Mouse (Mus musculus) CH12.LX (cell line): Measurements from ENCODE around the gene Spdye4c. TPM values are rescaled to one million over a fixed set of nuclear protein-coding genes. Genes with fewer than 3 reads are reported as not detected.

ENCODE experiments used
- DNase-seq: peaks from one replicate; pipeline ENCODE4 v3.0.0-alpha.2; 2013; ENCODE audit errors: extremely low read depth
- H3K27ac ChIP-seq: 2 replicates; pipeline ENCODE4 v1.5.1; 2012; ENCODE audit warnings: low read depth, mild to moderate bottlenecking, control low read depth, moderate library complexity; ENCODE audit not compliant: insufficient read depth
- H3K27me3 ChIP-seq: replicated peaks from 2 replicates; pipeline ENCODE3; 2012; ENCODE audit warnings: inconsistent platforms
- H3K36me3 ChIP-seq, 2 experiments: replicated peaks in 1 of 2; 2 replicates each; pipeline versions ENCODE3 to v1.6.1; 2012; ENCODE audit warnings: inconsistent platforms in 1 of 2, low read length in 1 of 2, mild to moderate bottlenecking in 1 of 2, mixed read lengths in 1 of 2, moderate library complexity in 1 of 2; ENCODE audit not compliant: control insufficient read depth in 1 of 2, insufficient read depth in 1 of 2
- H3K4me1 ChIP-seq, 2 experiments: 2 replicates each; pipeline ENCODE4 v1.6.1; 2012; ENCODE audit warnings: inconsistent platforms in 1 of 2, moderate library complexity in 1 of 2; ENCODE audit not compliant: insufficient read depth in 2 of 2, control insufficient read depth in 1 of 2
- H3K4me2 ChIP-seq: 2 replicates; pipeline ENCODE4 v1.6.1; 2012; ENCODE audit warnings: low read depth, mild to moderate bottlenecking, control low read depth; ENCODE audit not compliant: poor library complexity, insufficient read depth, severe bottlenecking
- H3K4me3 ChIP-seq, 3 experiments: fragments of 150-350 bp in 1 of 3; sonication (generic) in 1 of 3; replicated peaks in 1 of 3; 2 replicates each; pipeline versions ENCODE3 to v1.5.1; 2011 to 2012; ENCODE audit warnings: low read depth in 2 of 3, low read length in 2 of 3, mild to moderate bottlenecking in 2 of 3, moderate library complexity in 2 of 3, control low read depth in 1 of 3, improper control_type of control experiment in 1 of 3, inconsistent platforms in 1 of 3, mixed read lengths in 1 of 3; ENCODE audit not compliant: poor library complexity in 1 of 3
- H3K79me2 ChIP-seq: replicated peaks from 2 replicates; pipeline ENCODE4 v1.6.1; 2012; ENCODE audit warnings: mild to moderate bottlenecking, moderate library complexity; ENCODE audit not compliant: control insufficient read depth, poor library complexity, insufficient read depth, severe bottlenecking; ENCODE audit errors: extremely low read depth
- H3K9ac ChIP-seq: 2 replicates; pipeline ENCODE4 v1.6.1; 2012; ENCODE audit warnings: low read depth, mild to moderate bottlenecking, control low read depth, moderate library complexity; ENCODE audit not compliant: insufficient read depth
- H3K9me3 ChIP-seq: replicated peaks from 2 replicates; pipeline ENCODE3; 2012; ENCODE audit warnings: low read length, inconsistent platforms, mixed read lengths
- BHLHE40 ChIP-seq: IDR thresholded peaks from 2 replicates; pipeline ENCODE4 v1.6.1; 2011; ENCODE audit warnings: mild to moderate bottlenecking, low read depth, low read length, improper control_type of control experiment
- CHD1 ChIP-seq: IDR thresholded peaks from 2 replicates; pipeline ENCODE4 v1.6.1; 2012; ENCODE audit warnings: low read depth, low read length, improper control_type of control experiment, inconsistent platforms
- CHD2 ChIP-seq: IDR thresholded peaks from 2 replicates; pipeline ENCODE4 v1.6.1; 2011; ENCODE audit warnings: low read length, improper control_type of control experiment
- CTCF ChIP-seq, 2 experiments: IDR thresholded peaks in 1 of 2; conservative IDR thresholded peaks in 1 of 2; 2 replicates each; pipeline ENCODE4 v1.5.1; 2011 to 2012; ENCODE audit warnings: low read depth in 2 of 2, low read length in 2 of 2, improper control_type of control experiment in 1 of 2, inconsistent platforms in 1 of 2, mild to moderate bottlenecking in 1 of 2, moderate library complexity in 1 of 2
- E2F4 ChIP-seq: IDR thresholded peaks from 2 replicates; pipeline ENCODE4 v1.6.1; 2011; ENCODE audit warnings: low read depth, low read length, improper control_type of control experiment; ENCODE audit not compliant: insufficient replicate concordance
- EP300 ChIP-seq: IDR thresholded peaks from 2 replicates; pipeline ENCODE4 v1.6.1; 2011; ENCODE audit warnings: low read length, improper control_type of control experiment
- HCFC1 ChIP-seq: IDR thresholded peaks from 2 replicates; pipeline ENCODE4 v1.6.1; 2012; ENCODE audit warnings: low read depth, mild to moderate bottlenecking, inconsistent platforms, low read length, improper control_type of control experiment
- IRF4 ChIP-seq: IDR thresholded peaks from 2 replicates; pipeline ENCODE4 v1.6.1; 2014; ENCODE audit warnings: low read depth, mild to moderate bottlenecking, inconsistent platforms, low read length, improper control_type of control experiment
- JUN ChIP-seq: IDR thresholded peaks from 2 replicates; pipeline ENCODE4 v1.6.1; 2011; ENCODE audit warnings: low read depth, mild to moderate bottlenecking, low read length, improper control_type of control experiment, moderate library complexity; ENCODE audit not compliant: insufficient read depth
- JUND ChIP-seq: conservative IDR thresholded peaks from 2 replicates; pipeline ENCODE4 v1.6.1; 2011; ENCODE audit warnings: low read depth, low read length, improper control_type of control experiment
- KAT2A ChIP-seq: IDR thresholded peaks from 2 replicates; pipeline ENCODE4 v1.6.1; 2012; ENCODE audit warnings: low read length, improper control_type of control experiment, inconsistent platforms; ENCODE audit not compliant: insufficient replicate concordance
- MAFK ChIP-seq: IDR thresholded peaks from 2 replicates; pipeline ENCODE4 v1.6.1; 2011; ENCODE audit warnings: low read length, improper control_type of control experiment; ENCODE audit not compliant: insufficient replicate concordance
- MAX ChIP-seq: IDR thresholded peaks from 2 replicates; pipeline ENCODE4 v1.6.1; 2011; ENCODE audit warnings: low read length, improper control_type of control experiment
- MEF2A ChIP-seq: IDR thresholded peaks from 2 replicates; pipeline ENCODE4 v1.6.1; 2014; ENCODE audit warnings: low read depth, mild to moderate bottlenecking, inconsistent platforms, low read length, improper control_type of control experiment, borderline replicate concordance
- MXI1 ChIP-seq: IDR thresholded peaks from 2 replicates; pipeline ENCODE4 v1.6.1; 2011; ENCODE audit warnings: mild to moderate bottlenecking, low read depth, low read length, improper control_type of control experiment
- NELFE ChIP-seq: IDR thresholded peaks from 2 replicates; pipeline ENCODE4 v1.6.1; 2011; ENCODE audit warnings: low read depth, low read length, improper control_type of control experiment
- POLR2A ChIP-seq: IDR thresholded peaks from 2 replicates; pipeline ENCODE4 v1.6.1; 2011; ENCODE audit warnings: low read depth, mild to moderate bottlenecking, improper control_type of control experiment, low read length
- RAD21 ChIP-seq: IDR thresholded peaks from 2 replicates; pipeline ENCODE4 v1.6.1; 2011; ENCODE audit warnings: low read depth, mild to moderate bottlenecking, low read length, improper control_type of control experiment, moderate library complexity
- RCOR1 ChIP-seq: conservative IDR thresholded peaks from 2 replicates; pipeline ENCODE4 v1.6.1; 2012; ENCODE audit warnings: low read depth, mild to moderate bottlenecking, inconsistent platforms, low read length, improper control_type of control experiment
- SMC3 ChIP-seq: IDR thresholded peaks from 2 replicates; pipeline ENCODE4 v1.6.1; 2011; ENCODE audit warnings: low read depth, low read length, improper control_type of control experiment
- USF1 ChIP-seq: IDR thresholded peaks from 2 replicates; pipeline ENCODE4 v1.6.1; 2014; ENCODE audit warnings: low read depth, mild to moderate bottlenecking, inconsistent platforms, low read length, improper control_type of control experiment
- ZC3H11A ChIP-seq: IDR thresholded peaks from 2 replicates; pipeline ENCODE4 v1.6.1; 2012; ENCODE audit warnings: low read depth, mild to moderate bottlenecking, inconsistent platforms, low read length, improper control_type of control experiment
- ZNF384 ChIP-seq: IDR thresholded peaks from 2 replicates; pipeline ENCODE4 v1.6.1; 2012; ENCODE audit warnings: low read depth, low read length, improper control_type of control experiment, inconsistent platforms
- dilution Hi-C: fragments of 300-500 bp; cut with MboI; formaldehyde crosslinking; loops from 2 replicates; pipeline ENCODE4 v1.14.3; 2020; ENCODE audit warnings: low sequenced_read_pairs; ENCODE audit not compliant: extremely low pct_unique_long_range_greater_than_20kb, extremely low pct_ligation_motif_present
- in situ Hi-C: fragments of 300-500 bp; cut with MboI; formaldehyde crosslinking; loops from 3 replicates; pipeline ENCODE4 v1.14.3; 2019; ENCODE audit warnings: low sequenced_read_pairs, low pct_ligation_motif_present, low pct_unique_long_range_greater_than_20kb, mixed read lengths
- polyA plus RNA-seq: library from polyadenylated mRNA; unstranded; fragments of >175 nt; gene quantifications from 2 replicates; pipeline ENCODE4 v1.2.1, GENCODE M21; 2012; ENCODE audit warnings: low read depth; ENCODE audit not compliant: insufficient read length
- total RNA-seq, 2 experiments: library from RNA; depleted of rRNA; stranded (reverse); fragments of 300-350 nt in 1 of 2; fragments of >200 nt in 1 of 2; gene quantifications; 2 replicates each; pipeline ENCODE4 v1.2.3; 2012 to 2014

Spdye4c gene
- total and polyA plus RNA-seq, 3 experiments: not detected

DNA sequence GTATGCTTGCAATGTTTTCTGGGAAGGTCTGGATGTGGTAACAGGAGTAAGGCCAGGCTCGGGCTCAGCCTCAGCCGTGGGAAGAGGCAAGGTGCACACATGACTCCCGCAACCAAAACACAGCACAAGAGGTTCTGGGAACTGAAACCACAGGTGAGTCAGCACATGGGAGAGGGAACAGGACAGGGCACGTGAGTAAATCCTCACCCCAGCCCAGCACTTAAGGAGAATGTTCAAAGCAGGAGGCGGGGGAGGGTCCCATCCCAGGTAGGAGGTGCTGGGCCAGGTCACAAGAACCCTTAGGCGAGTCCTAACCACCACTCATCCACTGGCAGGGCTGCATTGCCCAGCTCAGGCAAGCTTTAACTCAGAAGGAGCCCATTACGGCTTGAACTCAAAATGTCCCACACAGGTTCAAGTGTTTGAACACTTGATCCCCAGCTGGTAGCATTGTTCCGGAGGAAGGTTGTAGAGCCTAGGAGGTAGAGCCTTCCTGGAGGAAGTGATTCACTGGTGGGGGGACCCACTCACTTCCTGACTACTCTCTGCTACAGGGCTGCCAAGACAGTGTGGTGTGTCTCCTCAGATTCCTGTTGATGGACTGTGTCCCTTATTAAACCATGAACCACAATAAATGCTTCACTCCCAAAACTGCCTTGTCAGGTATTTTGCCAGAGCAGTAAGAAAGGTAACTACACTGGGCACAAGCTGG, 38.8 kb upstream of the Spdye4c start:
- TF ChIP-seq JUND (no peak), IRF4 (peak; percentile 30; the same call in 1 of the 2 replicates), MAFK (0 out of 2 replicates have a peak, but pooled peaks have one; percentile 34), BHLHE40 (peak; percentile 78)

DNA sequence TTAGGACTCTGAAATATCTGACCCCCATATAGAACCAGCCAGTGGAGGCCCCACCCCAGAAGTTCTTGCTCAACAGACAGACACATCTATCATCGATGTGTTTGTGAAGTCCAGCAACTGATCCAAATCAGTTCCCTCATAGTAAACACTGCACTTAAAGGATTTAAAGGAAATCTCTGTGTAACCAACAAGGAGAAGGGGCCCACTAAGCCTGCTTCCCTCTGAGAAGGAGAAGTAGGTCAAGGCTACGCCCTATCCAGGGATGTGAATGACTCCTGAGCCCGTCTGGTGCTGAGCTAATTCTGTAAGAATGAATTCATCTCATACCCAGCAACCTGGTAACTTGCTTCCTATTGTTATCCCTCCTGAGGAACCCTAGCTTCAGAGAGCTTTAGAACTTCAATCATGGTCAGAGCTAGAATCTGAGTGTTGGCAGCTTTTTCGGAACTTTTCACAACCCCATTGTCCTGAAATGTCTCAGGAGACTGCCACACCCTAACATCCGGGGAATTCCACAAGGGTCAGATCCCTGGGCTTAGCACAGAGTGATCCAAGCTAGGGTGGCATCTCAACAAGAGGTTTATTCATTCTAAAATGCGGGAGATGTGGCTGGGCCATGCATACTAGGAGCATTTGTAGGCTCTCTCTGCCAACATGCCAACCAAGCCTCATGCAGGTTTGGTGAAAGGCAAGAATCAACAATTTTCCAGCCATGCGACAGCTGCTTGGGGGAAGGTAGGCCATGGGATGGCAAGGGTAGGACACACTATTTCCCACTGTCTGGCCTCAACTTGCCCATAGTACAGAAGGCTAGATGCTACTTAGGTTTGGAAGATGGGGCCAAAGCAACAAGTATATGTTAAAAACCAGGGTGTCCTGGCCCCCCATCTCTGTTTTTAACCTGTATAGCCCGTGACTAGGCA, 38.0 kb upstream of the Spdye4c start:
- no peaks in the 10 kb centered on the region for H3K27me3 ChIP-seq
- no peak for DNase-seq
- H3K79me2 ChIP-seq: no peaks in the 10 kb centered on the region
- H3K27ac ChIP-seq: no peak overlapping the region
- dilution Hi-C loops: no loop called here
- no peak overlapping the region for H3K9ac ChIP-seq
- H3K4me2 ChIP-seq: no peak overlapping the region
- peaks cover 3 to 21% of the 10 kb centered on the region in 2 experiments; a peak in 2 of 4 replicates for H3K4me1 ChIP-seq
- H3K36me3 ChIP-seq: no peaks in the 10 kb centered on the region
- in situ Hi-C loops: no loop called here
- no peaks in the 10 kb centered on the region for H3K9me3 ChIP-seq
- TF ChIP-seq ZNF384 (no peak), JUND (no peak), RCOR1 (no peak), CHD2 (no peak), RAD21 (no peak), E2F4 (no peak)
- no peak overlapping the region for H3K4me3 ChIP-seq

More for the DNA sequence above, 38.8 kb upstream of the Spdye4c start:
- Histone ChIP-seq H3K4me3 (no peak overlapping the region), H3K4me2 (no peak overlapping the region), H3K9me3 (no peaks in the 10 kb centered on the region), H3K27me3 (no peaks in the 10 kb centered on the region), H3K27ac (no peak overlapping the region), H3K9ac (no peak overlapping the region), H3K36me3 (no peaks in the 10 kb centered on the region), H3K4me1 (peaks cover 3 to 21% of the 10 kb centered on the region in 2 experiments; a peak in 2 of 4 replicates), H3K79me2 (no peaks in the 10 kb centered on the region)
- no peak for DNase-seq
- dilution Hi-C loops: no loop called here
- in situ Hi-C loops: no loop called here

DNA sequence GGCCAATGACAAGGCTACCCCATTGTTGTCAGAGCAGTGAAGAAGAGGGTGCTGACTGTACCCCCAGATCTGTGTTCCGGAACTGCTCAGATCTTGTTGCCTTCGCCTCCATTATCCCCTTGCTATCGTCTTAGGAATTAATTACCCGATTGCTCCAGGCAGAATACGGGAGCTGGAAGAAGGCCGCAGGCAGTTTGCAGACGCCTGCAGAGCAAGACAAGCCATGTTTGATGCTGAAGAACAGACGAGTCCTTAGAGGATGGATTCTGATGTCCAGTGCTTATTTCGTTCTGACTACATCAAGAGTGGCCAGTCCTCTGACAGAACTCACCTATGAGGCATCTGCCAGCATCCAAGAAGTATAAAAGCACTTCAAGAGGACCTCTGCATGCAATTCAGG, 35.9 kb upstream of the Spdye4c start:
- Histone ChIP-seq H3K36me3 (no peaks in the 10 kb centered on the region), H3K27ac (no peak overlapping the region), H3K79me2 (no peaks in the 10 kb centered on the region), H3K4me2 (no peak overlapping the region), H3K4me3 (no peak overlapping the region), H3K4me1 (peaks cover 3 to 21% of the 10 kb centered on the region in 2 experiments; a peak in 2 of 4 replicates), H3K9ac (no peak overlapping the region), H3K9me3 (no peaks in the 10 kb centered on the region), H3K27me3 (no peaks in the 10 kb centered on the region)
- DNase-seq: no peak
- TF ChIP-seq MAX (no peak), MEF2A (no peak), ZC3H11A (no peak), EP300 (no peak), JUN (no peak), CTCF (conservative IDR thresholded peaks at IDR 0.05 in 1 of 2, IDR thresholded peaks at IDR 0.05 in 1 of 2; ENCODE audit: low read depth in 2 of 2, low read length in 2 of 2) (no peak), SMC3 (no peak), NELFE (no peak), IRF4 (no peak), USF1 (no peak), CHD1 (no peak), POLR2A (no peak), KAT2A (no peak), RCOR1 (no peak), MXI1 (no peak), HCFC1 (no peak)
- dilution Hi-C loops: no loop called here
- in situ Hi-C loops: no loop called here
